Mouse (Mus musculus): Measurements from ENCODE around the gene Fam168a. TPM values are rescaled to one million over a fixed set of nuclear protein-coding genes. Genes with fewer than 3 reads are reported as not detected.

The Fam168a gene
- total RNA-seq, 1 experiment from 2014 or later, result 67.5 TPM

- no peak for DNase-seq
These were observed 67.8 kb downstream of the Fam168a start for GRCm38 (mm10) chr7:100774189-100774588.

- no peak for DNase-seq
These were observed 69.4 kb downstream of the Fam168a start for GRCm38 (mm10) chr7:100775810-100776209.

GRCm38 (mm10) chr7:100780192-100780591 lies 73.8 kb downstream of the Fam168a start:
- DNase-seq, result no peak

- DNase-seq, result no peak
These were observed 78.2 kb downstream of the Fam168a start for GRCm38 (mm10) chr7:100784650-100785049.

- DNase-seq, result no peak
These were observed 79.0 kb downstream of the Fam168a start for GRCm38 (mm10) chr7:100785426-100785825.

- DNase-seq, result no peak
These were observed 79.6 kb downstream of the Fam168a start for GRCm38 (mm10) chr7:100786078-100786477.

GRCm38 (mm10) chr7:100788291-100788690 lies 81.9 kb downstream of the Fam168a start:
- peak; percentile 23 for DNase-seq

- no peak for DNase-seq
These were observed 92.4 kb downstream of the Fam168a start for GRCm38 (mm10) chr7:100798810-100799209.

GRCm38 (mm10) chr7:100805391-100805790 lies 99.0 kb downstream of the Fam168a start:
- DNase-seq, result no peak

- no peak for DNase-seq
These were observed 105.5 kb downstream of the Fam168a start for GRCm38 (mm10) chr7:100811912-100812311.

- DNase-seq, result no peak
These were observed 106.2 kb downstream of the Fam168a start for GRCm38 (mm10) chr7:100812641-100813040.

- DNase-seq, result no peak
These were observed 109.6 kb downstream of the Fam168a start for GRCm38 (mm10) chr7:100815900-100816570.

- DNase-seq, result no peak
These were observed 110.5 kb downstream of the Fam168a start for GRCm38 (mm10) chr7:100816759-100817441.

GRCm38 (mm10) chr7:100817442-100817760 lies 111.0 kb downstream of the Fam168a start:
- DNase-seq, result no peak

GRCm38 (mm10) chr7:100818401-100819064 lies 112.1 kb downstream of the Fam168a start:
- DNase-seq, result peak; percentile 52

- DNase-seq, result no peak
These were observed 118.2 kb downstream of the Fam168a start for GRCm38 (mm10) chr7:100824661-100825060.

GRCm38 (mm10) chr7:100828549-100828948 lies 122.1 kb downstream of the Fam168a start:
- DNase-seq, result no peak

GRCm38 (mm10) chr7:100833859-100834258 lies 127.4 kb downstream of the Fam168a start:
- DNase-seq, result no peak

- no peak for DNase-seq
These were observed 128.7 kb downstream of the Fam168a start for GRCm38 (mm10) chr7:100835168-100835567.

GRCm38 (mm10) chr7:100835711-100836110 lies 129.3 kb downstream of the Fam168a start:
- DNase-seq, result no peak

- no peak for DNase-seq
These were observed 130.2 kb downstream of the Fam168a start for GRCm38 (mm10) chr7:100836657-100837056.

GRCm38 (mm10) chr7:100837701-100838100 lies 131.3 kb downstream of the Fam168a start:
- no peak for DNase-seq

GRCm38 (mm10) chr7:100839632-100840402 lies 133.4 kb downstream of the Fam168a start:
- DNase-seq, result peak; percentile 35
